Mouse (Mus musculus) left cerebral cortex, postnatal 10 days (tissue): Measurements from ENCODE around the gene Slc24a2. TPM values are rescaled to one million over a fixed set of nuclear protein-coding genes. Genes with fewer than 3 reads are reported as not detected.

Source experiments
- DNase-seq, 2 experiments: peaks; one replicate each; pipeline ENCODE4 v3.0.0; 2021 to 2022; ENCODE audit warnings: low spot score in 2 of 2, mixed read lengths in 1 of 2; ENCODE audit errors: extremely low spot score in 1 of 2
- intact Hi-C: fragments of 180-260 bp; cut with DNase I; formaldehyde crosslinking; loops from one replicate; pipeline ENCODE4 v1.15.1; 2025
- total RNA-seq, 2 experiments: library from RNA; stranded (reverse); gene quantifications; 2 replicates each; pipeline ENCODE4 v1.2.3; 2021

Gene Slc24a2
- 100 to 1,000 TPM; 107 to 121 TPM for total RNA-seq

DNA sequence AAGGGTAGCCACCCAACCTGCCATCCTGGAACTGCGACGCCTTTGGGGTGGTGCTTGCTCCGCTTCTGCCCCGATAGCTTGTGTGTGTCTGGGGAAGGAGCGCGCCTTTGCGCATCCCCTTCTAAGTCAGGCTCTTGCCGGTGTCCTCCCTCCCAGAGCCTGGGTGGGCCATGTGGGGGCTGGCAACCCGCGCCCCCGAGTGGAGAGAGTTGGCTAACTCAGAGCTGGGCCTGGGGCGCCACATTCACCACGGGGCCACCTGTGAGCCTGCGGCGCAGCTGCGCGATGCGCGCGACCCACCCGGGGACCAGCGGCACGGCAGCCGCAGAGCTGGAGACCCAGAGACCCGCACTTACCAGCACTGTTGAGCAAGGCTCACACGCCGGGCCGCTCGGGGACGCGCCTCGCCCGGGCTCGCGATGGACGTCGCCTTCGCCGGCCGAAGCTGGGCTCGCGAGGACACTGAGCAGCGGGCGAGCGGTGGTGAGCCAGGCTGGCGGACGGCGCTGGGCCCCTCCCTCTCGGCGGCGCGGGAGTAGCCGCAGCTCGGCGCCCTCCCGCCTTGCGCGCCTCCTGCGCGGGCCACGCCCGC, at the start of gene Slc24a2:
Gene Slc24a2, minus strand, starts transcription at position 518 of the 592 bp plus-strand sequence.
- peak; percentile 23 to 69 for DNase-seq
- intact Hi-C loops: loop anchor here (10.0 kb wide), 1 partner anchor 195 kb away; no protein-coding TSS in a partner anchor

DNA sequence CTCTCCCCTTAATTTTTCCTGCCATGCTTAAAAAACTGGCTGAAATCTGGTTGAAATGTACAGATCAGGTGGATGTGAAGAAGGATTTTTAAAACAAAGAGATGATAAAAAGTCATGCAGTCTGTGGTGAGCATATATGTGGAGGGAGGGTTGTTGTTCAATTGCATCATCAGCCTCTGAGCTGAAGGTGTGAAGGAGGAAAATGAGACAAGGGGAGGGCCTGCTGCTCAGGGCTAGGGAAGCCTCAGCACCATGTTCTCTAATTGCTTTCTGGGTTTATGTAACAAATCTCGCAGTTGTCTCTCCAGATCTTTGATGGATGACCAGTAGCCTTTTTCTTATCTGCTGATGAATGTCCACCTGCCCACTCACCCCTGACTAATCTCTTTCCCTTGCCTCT, 44.5 kb upstream of the Slc24a2 start:
- intact Hi-C loops: no loop called here

DNA sequence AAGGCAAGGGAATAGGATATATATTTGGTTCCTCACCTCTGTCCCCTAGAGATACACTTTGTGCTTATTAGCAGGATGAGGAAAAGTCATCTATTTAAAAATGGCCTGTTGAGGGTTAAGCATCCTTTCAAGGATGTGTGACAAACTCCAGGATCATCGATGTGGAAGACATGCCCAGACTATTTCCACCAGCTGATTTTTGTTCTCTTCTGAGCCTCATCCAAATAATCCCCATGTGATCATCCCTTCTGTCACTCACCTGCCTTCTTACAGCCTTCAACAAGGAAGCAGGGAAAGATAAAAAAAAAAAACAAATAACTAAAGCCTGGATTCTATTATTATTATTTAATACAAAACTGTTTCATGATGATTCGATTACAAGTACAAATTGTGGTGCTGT, 44.0 kb upstream of the Slc24a2 start:
- intact Hi-C loops: no loop called here
- no peak for DNase-seq

More for the DNA sequence above, 44.5 kb upstream of the Slc24a2 start:
- DNase-seq: no peak

DNA sequence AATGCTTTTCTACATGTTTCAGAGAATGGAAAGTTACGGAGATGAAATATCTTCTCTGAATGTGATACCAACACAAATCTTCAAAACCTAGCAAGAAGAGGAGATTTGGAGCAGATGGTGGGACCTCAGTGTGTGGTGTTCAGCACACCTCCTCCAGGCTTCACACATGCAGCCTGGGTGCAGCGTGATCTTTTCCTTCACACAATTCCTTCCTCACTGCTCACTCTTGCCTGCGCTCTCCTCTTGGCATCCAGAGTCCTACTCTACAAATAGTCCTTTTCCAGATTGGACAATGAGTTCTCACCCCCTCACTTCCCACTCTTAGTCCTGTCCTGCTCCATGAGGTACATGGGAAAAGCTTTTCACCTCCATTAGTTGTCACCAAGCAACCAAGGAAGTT, 43.2 kb upstream of the Slc24a2 start:
- intact Hi-C loops: no loop called here
- no peak for DNase-seq

DNA sequence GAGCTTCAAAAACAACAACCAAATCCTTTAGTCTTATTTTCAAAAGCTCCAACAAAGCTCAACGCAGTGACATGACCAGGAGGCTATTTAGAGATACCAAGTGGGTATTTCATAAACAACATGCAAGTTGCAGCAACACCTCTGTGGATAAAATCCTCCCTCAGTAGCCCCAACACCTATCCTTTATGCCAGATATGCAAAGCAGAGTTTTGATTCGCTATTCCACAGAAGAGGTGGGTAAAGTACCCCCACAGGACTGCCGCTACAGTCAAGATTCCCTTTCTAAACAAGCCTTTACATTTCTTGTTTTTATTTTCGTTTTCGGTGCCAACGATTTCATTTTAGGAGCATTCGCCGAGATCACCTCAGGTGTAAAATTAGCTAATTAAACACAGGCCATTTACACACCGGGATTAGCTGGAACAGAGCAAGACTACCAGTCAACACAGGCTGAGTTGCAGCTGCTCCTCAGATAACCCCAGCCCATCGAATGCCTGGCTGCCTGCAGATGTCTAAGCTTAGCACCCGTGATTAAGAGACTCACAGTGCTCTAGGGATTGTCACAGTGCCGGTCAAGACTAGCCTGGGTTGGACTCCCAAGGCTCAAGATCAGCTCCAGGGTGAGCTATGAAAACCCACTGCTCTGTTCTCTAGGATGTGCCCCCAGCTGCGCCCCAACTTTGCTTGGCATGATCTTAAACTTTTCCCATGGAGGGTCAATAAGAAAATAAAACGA, 885 bp downstream of the Slc24a2 start:
- no peak for DNase-seq

DNA sequence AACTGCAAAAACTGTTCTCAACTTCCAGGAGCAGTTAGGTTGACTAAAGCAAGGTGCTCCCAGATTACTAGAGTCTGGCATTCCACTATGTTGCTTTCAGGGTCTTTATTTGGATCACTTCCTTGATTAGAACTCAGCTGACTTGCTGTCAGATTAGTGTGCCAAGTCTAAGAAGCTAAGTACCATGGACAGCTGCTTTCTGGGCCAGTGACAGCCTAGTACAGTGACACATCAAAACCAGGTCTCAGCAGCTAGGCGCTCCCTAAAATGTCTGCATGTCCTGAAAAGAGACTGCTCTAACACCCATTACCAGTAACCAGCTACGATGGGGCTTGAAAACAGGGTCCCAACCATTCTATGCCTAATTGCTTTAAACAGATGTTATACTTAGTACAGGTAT, 8.7 kb downstream of the Slc24a2 start:
- no peak for DNase-seq
- intact Hi-C loops: loop anchor here (10.0 kb wide), 1 partner anchor 187 kb away; no protein-coding TSS in a partner anchor

More for the DNA sequence above, 885 bp downstream of the Slc24a2 start:
- intact Hi-C loops: loop anchor here (10.0 kb wide), 1 partner anchor 195 kb away; no protein-coding TSS in a partner anchor

DNA sequence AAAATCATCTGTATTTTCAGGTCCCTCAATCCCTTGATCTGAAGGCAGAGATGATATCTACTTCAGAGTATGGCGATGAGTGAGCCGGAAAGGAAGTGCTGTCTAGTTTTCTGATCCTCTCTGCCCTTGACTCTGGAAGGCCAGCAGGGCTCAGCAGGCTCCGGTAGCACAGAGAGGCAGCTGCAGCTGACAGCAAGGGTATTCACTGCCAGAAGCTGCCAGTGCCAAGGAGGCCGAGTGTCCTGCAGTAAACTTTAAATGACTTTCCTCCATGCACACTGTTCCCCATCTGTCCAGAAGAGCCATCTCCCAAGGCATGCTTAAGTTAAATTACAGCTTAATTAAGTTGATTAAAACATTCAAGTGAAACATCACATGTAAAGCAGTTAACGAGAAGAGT, 12.1 kb downstream of the Slc24a2 start:
- no peak for DNase-seq
- intact Hi-C loops: no loop called here

DNA sequence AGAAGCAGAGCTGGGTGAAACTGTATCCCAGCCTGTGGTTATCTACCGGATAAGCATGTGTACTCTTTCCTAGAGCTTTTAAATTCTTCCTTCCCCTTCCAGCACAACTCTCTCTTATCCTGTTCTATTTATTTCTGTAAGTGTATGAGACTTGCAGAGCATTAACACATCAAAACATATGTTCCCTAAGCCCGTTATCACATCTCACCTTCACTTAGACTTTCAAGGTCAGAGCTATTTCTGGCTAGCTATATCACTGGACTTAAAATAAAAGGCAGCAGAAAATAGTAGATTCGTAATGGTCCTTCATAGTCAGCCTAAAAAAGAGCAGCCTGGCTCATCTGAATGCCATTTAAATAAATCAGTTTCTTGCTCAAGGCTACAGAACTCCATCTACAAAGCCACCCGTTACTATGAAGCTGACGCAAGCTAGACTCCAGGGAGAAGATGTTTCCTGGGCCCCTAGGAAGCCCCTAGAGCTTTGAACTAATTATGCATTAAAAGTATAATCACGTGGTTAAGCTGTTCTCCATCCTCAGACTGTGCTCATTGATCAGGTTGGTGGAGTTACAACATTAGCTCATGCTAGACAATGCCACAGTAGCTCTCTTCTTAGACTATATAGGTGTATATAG, 18.8 kb downstream of the Slc24a2 start:
- intact Hi-C loops: no loop called here
- no peak for DNase-seq

DNA sequence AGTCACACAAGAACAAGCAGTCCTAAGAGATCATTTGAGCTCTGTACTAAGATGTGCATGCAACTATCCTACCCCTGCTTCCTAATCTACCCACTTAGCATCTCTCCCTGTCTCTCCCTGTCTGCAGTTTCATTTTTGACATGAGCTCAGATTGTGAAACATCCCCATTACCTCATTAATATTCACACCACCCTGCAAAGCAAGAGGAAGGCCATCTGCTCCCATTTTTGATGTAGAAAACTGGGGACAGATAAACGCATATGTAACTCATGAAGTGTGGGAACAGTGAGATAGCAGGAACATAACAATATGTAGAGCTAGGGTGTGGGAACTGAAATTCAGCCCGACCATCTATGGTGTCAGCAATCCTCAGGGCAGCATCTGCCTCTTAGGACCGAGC, 19.7 kb downstream of the Slc24a2 start:
- intact Hi-C loops: no loop called here
- DNase-seq: no peak

DNA sequence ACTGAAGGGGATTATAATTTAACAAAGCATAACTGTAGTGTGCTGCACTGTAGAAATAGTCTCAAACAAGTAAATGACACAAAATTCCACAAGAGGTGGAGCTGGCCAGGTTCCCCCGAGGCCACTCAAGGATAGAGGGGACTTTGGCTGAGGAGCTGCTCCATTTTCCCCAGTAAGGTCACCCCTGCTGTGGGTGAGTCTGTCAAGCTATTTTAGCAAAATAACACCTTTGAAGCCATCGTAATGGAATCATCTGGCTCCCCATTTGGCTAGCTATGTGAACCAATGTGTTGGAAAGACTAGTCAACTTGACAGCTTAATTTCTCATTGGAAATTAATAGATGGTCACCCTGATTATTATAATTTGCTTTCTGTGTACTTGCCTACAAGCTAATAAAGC, 28.2 kb downstream of the Slc24a2 start:
- DNase-seq: no peak
- intact Hi-C loops: no loop called here

DNA sequence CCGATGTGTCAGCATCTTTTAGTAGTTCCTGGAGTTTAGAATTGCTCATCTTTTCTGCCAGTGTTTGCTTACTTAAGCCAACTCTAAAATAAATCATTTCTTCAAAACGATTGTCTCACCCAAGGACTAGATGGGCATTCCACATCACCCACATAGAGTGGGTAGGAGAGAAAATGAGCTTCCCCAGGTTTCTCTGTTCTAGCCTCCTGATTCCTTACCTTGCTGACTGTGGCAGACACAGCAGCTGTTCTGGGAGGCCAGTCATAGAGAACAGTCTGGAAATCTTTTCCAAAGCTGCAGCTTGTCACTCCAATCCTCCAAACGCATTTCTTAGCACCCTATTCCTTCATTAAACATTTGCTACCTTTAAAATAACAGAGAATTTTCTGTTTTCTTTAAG, 29.0 kb downstream of the Slc24a2 start:
- intact Hi-C loops: no loop called here
- DNase-seq: no peak

DNA sequence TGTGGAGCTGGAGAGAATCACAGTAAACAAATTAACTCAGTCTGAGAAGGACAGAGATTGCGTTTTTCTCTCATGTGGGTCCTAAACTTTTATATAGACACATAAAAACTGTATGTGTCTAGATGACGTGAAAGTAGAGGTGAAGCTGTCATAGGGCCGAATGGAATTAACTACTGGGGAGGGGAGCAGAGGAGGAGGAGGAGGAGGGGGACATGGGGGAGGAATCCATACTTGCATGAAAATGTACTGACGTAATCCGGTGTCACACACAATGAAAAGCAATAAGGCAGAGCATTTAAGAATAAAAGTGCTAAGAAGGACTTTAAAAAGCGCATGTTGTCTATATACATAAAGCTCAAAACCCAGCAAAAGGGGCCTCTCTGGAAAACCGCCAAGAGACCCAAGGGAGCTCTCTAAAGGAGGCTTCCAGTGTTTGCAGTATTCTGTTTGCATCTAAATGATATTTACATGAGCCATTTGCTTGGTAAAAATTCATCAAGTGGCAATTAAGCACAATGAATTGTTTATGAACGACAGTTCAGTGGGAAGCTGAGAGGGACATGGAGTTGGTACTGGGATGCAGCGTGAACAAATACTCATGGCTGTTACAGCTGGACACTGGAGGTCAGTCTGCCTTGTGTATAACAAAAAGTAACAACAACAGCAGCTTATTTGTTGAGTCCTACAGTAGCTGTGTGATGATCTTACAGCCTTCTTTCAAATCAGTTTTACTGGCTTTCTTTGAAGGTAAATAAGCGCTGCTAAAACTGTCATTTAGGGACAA, 45.9 kb downstream of the Slc24a2 start:
- intact Hi-C loops: no loop called here
- no peak for DNase-seq

DNA sequence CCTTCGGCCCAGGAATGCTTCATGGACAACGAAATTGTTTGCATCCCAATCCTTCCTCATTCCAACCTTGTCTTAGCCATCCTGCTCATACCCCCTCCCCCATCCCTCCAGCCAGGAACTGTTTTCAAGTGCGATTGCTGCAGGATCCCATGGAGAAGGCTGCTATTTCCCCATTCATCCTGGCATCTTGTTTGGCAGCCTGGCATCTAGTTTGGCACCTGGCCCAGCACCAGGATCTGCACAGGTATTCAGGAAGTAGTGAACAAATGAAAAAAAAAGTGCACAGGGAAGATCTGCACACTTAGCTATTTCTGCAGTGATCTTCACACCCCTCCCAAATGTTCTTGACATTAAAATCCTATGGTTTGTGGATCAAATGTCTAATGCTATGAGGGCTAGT, 53.2 kb downstream of the Slc24a2 start:
- intact Hi-C loops: no loop called here

DNA sequence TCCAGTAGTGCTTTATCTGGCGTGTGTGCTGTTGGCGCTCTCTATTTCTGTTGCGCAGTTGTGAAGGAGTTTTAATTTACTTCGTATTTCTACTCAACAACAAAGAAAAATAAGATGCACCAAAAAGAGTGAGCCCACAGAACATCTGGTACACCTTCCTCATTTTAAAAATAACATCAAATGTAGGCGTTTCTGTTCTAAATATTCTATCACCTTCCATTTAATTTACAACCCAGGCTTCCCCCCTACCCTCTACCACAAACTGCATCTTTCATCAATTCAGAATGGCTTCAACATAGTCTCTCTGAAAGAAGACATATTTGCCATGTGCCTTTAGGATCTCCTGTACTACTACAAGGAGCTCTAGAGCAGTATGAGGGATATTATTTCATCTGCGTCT, 66.3 kb downstream of the Slc24a2 start:
- intact Hi-C loops: no loop called here
- DNase-seq: no peak

More for the DNA sequence above, 53.2 kb downstream of the Slc24a2 start:
- DNase-seq: no peak

DNA sequence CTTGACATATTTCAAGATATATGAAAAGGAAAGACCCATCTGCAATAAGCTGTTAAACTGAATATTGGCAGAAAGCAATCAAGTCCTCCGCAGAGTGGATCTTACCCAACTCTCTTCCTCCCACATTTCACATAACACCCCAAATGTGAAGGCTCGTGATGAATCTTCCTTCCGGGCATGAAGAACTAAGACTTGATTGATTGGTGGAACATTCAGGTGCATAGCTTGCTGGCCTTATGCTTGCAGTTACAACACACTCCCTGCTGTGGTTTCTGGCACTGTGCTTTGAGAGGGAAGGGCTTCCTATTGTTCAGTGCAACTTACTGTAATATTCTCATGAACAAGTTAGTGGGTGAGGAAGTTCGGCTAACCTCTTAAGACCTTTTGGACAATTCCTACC, 72.2 kb downstream of the Slc24a2 start:
- intact Hi-C loops: no loop called here
- DNase-seq: no peak

DNA sequence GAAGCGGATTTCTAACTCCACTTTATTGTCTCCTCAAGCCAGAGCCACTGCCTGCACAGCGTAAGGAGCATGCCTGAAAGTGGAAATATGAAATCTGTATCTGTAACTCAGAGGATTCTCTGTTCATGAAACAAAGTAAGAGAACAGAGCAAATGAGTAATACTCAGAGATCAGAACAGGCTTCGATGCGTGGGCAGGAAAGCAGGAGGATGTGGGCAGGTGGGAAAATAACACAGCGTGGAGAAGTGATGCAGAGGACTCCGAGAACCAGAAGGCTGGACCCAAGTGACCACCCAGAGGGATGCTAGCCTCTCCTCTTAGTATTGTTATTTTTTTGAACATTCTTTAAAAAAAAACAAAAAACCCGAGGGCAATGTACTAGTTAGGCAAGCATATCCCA, 78.3 kb downstream of the Slc24a2 start:
- intact Hi-C loops: no loop called here

DNA sequence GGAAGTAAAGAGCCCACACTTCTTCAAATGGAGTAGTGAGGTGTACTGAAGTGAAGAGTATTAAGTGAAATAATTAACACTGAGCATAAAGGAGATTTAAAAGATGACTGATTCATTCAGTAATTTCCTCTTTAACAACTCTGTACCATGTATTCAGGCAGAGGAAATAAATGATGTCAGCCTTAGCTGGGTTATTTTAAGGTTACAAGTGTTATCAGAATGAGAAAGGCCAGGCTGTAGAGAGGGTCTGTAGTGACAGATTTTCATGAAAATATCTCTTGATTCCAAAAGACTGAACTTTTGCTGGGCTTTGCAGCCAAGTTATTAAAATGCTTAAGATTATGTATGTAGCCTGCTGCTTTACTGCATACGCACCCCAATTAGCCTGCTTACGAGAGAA, 80.7 kb downstream of the Slc24a2 start:
- DNase-seq: no peak
- intact Hi-C loops: no loop called here

More for the DNA sequence above, 78.3 kb downstream of the Slc24a2 start:
- DNase-seq: no peak

DNA sequence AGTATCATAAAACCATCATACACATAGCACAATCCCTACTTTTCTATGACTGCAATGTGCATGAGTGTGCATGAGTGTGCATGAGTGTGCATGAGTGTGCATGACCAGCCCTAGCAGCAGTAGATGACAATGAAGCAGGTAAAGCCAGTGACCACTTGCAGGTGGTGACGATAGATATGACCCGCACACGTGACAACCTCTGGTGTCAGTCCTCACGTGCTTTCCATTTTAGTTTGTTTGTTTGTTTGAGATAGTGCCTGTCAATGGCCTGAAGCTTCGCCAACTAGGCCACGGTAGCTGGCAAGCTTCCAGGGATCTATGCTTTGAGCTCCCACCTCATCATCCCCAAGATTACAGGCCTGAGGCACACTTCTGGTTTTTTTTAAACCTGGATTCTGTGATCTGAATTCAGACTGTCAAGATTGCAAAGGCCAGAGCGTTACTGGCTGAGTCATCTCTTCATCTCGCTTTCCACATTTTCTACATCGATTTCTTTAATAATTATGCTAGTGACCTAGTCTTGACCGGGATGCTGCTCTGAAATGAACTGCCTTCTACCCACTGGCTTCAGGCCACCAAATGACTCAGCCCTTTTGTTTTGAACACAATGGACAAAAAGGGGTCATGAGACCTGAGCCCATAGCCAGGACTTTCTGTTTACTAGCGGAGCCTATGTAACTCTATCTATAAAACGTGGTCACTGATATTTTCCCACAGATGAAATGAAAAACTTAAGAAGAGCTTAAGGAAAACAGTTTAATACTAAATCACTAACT, 88.5 kb downstream of the Slc24a2 start:
- intact Hi-C loops: no loop called here
- no peak for DNase-seq

DNA sequence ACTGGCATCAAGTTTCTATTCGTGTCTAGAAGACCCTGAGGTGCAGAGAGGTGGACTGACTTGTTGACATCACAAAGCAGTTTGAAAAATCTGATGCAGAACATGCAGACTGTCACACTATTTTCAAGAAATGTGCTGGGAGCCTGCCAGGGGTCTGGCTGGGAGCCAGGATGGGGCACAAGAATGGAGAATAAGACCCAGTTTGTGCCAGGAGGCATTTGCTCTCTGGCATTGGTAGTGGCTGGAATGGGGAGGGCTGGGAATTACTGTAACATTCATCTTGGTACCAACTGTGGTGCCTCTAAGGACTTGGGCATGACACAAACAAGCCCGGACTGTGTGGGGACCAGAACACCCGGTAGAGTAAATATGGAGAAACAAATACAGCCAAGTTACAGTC, 89.4 kb downstream of the Slc24a2 start:
- peak in 1 of 2 experiments; percentile 44 for DNase-seq
- intact Hi-C loops: no loop called here
